Mouse (Mus musculus): Measurements from ENCODE around the gene Galnt16.
A peak's percentile ranks its signal among the peaks of the same experiment; 100 is the strongest.

Gene Galnt16

DNA sequence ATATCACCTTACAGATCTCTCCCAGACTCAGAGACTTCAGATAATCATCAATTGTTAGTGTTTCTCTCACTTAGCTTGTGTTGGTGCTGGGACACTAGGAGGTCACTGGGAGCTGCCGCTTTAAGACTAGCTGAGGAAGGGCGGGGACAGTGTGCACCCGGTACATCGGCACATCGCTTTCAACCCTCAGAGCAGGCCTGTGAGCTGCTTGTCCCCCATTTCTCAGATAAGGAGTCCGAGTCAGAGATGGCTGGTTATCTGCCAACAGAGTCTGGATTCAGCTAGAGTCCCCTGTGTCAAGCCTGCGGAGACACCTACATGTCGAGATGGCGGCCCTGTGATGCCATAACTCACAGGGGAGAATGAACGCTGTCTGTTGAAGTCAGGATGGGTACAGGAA is 13.5 kb downstream of the Galnt16 start:
- DNase-seq = no peak

DNA sequence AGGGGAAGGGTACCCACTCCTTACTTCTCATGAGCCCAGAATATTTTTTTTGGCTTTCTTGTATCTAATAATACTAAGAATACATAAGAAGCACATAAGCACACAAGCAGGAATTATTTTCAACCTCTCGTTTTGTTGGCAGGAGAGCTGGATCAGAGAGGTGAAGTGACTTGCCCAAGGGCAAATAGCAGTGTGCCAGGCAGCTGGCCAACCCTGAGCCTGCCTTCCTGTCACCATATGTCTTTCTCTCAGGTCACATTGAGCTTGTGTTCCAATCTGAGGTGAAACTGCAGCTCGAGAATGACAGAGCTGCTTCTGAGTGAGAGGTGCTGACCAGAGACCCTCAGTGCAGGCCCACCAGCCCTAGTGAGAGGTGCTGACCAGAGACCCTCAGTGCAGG is 15.8 kb downstream of the Galnt16 start:
- peak; percentile 45 for DNase-seq

- no peak for DNase-seq
These were observed 19.2 kb downstream of the Galnt16 start for GRCm38 (mm10) chr12:80537313-80537712.

GRCm38 (mm10) chr12:80538311-80538710 is 20.2 kb downstream of the Galnt16 start:
- no peak for DNase-seq

- no peak for DNase-seq
These were observed 27.2 kb downstream of the Galnt16 start for GRCm38 (mm10) chr12:80545310-80545709.

DNA sequence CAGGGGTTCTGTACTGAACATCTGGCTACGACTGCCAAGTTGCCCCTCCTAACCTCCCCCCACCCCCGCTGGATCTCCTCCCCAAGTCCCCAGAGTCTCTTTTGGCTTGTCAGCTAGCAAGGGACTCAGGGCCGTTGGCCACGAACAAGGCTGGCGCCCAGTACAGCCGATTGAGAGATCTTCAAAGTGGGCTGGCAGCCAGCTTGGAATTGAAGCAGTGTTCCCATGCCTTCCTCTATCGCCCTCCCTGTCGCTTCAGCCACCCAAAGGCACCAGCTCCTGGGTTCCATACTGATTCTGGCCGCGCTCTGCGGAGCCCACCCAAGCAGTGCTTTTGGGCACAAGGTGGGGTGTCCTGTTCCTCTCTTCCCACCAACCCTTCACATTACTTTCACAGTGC is 31.6 kb downstream of the Galnt16 start:
- DNase-seq = peak; percentile 21

DNA sequence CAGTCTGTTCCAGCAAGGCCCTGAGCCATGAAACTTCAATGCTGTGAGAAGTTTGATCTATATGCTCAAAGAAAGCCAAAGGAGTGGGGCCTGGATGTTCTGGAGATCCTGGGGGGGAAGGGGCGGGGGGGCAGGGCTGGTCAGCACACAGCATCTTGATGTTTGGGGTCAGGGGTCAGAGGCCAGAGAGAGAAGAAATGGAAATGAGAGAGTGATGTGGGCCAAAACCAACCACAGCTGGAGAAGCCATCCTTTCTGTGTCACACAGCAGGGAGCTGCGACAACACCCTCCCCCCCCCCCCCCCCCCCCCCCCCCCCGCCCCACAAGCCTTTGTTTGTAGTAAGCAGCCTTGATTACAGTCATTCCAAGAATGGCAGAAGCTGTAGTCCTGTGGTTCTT is 35.1 kb downstream of the Galnt16 start:
- DNase-seq = no peak

DNA sequence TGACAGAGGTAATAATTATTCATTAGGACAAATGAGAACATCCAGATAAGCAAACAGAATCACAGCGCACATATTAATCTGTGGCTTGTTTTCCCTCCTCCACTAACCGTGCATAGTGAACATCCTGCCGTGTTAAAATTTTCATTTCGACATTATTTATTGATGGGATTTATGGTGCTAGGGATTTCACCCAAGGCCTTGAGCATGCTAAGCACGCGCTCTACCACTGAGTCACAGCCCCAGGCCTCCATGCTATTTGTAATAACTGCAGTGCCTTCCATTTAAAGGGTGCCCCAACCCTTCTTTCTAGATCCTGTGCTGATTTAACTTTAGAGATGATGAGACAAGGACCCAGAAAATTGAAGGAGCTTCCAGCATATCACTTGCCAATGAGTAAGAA is 36.2 kb downstream of the Galnt16 start:
- no peak for DNase-seq

GRCm38 (mm10) chr12:80561904-80562303 is 43.8 kb downstream of the Galnt16 start:
- no peak for DNase-seq

GRCm38 (mm10) chr12:80562793-80563192 is 44.7 kb downstream of the Galnt16 start:
- no peak for DNase-seq

GRCm38 (mm10) chr12:80564990-80565389 is 46.9 kb downstream of the Galnt16 start:
- peak; percentile 27 for DNase-seq

DNA sequence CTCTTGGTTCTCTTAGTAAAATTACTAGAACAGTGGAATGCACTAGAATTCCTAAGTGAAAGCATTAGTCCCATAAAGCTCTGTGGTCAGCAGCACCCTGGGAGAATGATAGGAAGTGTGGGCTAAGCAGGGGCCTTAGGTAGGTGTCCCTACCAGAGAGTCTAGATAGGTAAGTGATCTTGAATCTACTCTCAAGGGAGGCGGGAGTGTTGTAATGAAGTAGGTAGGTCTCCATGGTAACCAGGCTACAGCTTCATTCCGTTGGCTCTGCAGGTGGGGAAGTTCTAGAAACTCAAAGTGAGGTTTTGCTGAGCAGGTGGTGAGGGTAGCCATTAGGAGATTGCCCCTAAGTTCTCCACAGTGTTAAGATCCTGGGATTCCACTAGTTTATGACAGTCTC is 47.7 kb downstream of the Galnt16 start:
- DNase-seq = no peak

DNA sequence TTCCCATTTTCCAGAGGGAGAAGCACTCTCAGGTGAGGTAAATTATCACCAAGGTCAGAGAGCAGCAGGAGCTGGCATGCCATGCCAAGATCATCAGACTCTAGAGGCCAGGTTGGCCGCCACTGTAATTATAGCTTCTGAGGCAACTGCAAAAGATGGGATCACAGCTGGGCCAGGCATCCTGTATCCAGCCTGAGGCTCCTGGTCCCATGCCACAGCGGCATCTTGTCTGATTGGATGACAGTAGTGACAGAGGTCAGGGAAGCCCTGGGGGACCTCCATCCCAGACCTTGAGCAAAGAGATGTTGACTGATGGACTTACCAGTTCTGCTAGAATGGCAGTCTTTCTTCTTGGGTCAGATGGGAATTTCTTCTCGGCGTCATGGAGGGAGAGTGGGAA is 48.4 kb downstream of the Galnt16 start:
- no peak for DNase-seq

DNA sequence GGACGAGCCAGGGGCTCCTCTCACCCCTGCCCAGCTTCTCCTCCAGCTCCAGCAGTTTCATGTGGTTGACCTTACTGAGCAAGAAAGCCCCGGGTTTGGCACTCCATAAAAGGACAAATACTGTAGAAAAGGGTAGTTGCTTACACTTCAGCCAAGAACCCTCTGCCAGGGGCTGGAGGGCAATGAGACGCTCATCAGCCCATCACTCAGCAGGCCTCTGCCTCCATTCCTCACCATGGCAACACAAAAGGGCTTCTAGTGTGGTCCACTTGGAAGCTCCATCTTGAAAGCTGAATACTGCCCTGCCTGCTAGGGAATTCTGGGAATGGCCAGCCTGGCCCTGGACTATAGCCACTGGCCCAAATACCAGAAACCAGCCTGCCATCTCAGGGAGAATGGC is 49.3 kb downstream of the Galnt16 start:
- no peak for DNase-seq

- no peak for DNase-seq
These were observed 51.5 kb downstream of the Galnt16 start for GRCm38 (mm10) chr12:80569561-80569960.

DNA sequence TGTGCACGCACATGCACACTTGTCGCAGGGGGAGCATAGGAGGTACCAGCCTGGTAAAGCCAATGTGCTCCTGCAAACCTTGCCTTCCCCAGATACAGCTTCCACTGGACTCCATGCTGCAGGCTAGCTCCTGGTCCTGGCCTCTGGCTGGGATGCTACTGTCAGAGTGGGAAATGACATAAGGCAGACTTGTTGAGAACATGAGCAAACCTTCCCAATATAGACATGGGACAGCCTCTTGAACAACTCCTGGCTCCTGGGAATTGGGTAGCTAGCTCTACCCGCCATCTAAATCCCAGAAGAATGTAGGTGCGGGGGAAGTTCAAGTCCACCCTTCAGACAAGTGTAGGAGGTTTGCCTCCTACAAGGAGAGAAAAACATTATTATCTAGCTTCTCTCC is 56.2 kb downstream of the Galnt16 start:
- no peak for DNase-seq

DNA sequence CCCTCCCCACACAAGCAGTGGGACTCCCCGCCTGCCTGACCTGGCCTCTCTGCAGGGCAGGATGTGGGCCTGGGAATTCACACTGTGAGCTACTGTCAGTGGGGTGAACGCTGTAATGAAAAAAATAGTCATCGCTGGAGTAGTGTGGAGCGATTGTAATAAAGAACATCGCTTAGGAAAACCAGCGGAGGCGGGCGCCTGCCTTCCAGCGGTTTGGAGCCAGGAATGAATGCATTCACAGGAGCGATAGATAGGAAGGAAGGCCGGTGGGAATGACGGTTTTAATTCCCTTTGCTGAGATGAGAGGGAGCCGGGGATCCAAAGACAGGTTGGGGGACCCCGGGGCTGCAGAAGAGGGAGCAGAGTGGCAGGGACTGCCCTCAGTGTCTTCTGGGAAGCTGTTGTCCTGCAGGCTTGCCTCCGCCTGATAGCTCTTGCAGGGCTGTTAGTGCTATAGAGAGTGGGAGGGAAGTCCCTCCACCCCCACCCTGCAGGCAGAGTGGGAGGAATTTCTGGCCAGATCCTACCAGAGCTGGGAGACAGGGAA is 56.8 kb downstream of the Galnt16 start:
- DNase-seq = peak; percentile 32

DNA sequence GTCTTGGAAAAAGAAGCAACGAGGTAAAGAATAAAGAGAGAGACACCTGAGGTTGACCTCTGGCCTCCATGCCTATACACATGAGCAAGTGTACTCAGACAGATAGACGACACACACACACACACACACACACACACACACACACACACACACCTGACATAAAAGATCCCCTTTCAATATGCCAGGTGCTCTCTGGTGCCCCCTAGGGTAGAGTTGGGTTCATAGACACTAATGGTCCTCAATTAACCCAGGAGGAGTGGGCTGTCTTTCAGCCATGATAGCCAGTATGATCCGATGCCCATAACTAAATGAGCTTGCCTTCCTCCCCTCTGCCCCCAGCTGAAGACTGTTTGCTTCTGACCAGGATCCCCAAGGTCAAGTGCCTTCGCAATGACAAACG is 59.0 kb downstream of the Galnt16 start:
- DNase-seq = no peak

DNA sequence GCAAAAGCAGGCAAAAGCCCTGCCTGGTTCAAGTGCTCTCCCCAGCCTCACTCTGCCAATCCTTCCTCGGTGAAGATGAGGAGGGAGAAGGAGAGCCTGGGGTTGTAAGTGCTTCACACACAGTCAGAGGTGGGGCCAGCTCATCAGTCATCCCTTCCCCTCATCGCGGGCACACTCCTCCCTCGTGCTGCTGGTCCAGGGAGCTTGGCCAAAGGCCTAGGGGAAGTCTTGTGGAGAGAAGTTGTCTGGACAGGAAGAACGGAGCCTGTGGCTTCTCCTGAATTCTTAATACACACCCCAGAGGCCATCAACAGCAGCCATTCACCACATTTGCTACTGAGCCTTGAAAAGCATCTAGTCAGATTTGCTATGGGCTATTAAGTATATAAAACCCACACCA is 63.3 kb downstream of the Galnt16 start:
- DNase-seq = no peak

DNA sequence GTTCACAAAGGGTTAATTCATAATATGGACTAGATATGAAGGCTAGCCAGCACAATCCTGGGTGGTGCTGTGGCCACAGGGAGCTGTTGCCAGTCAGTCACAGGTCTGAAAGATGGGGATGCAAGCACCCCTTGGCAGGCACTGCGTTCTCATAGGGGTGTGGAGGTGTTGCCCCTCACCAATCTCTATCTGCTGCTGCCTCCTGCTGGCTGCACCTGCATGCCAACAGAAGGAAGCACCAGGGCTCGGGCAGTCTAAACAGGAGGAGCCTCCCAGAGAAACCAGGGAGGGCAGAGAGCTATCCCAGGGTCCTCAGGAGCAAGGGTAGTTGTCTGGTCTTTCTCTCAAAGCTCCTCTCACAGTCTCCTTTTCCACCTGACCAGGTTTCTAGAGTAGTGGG is 66.9 kb downstream of the Galnt16 start:
- DNase-seq = peak; percentile 24

GRCm38 (mm10) chr12:80594141-80594540 is 76.1 kb downstream of the Galnt16 start:
- no peak for DNase-seq

DNA sequence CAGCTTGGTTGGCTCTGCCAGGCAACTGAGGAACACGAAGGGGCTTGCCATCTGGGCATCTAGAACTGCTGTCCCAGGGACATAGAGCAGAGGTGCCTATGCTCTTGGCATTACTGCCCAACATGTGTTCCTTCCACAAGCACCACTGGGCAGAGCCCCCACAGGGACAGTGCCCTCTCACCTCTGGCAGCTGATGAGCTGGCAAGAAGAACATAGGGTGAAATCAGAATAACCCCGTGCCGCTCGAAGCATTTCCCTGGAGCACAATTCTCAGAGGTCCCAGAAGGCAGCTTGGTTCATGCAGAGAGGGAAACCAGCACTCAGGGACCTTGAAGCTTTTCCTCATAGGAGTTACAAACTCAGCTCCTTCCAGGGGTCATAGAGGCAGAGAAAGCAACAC is 76.7 kb downstream of the Galnt16 start:
- no peak for DNase-seq

- no peak for DNase-seq
These were observed 77.5 kb downstream of the Galnt16 start for GRCm38 (mm10) chr12:80595566-80595965.

GRCm38 (mm10) chr12:80595968-80596367 is 77.9 kb downstream of the Galnt16 start:
- DNase-seq = no peak

GRCm38 (mm10) chr12:80598236-80598635 is 80.2 kb downstream of the Galnt16 start:
- DNase-seq = no peak

DNA sequence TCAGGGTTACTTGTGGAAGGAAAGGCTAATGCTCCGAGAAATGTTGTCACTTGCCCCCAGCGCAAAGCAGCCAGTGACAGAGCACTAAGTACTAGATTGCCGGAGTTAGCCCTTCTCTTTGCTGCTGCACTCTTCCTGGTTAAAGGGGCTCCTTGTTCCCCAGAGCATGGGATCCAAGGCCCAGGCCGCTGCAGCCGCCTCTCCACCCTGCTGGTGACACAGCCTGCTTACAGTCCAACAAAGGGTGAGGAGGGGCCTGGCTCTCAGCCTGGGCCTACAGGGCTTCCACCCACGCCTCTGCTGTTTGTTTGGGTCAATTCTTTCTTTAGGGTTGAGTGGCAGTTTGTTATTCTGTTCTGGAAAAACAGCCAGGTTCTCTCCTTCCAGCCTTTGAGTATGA is 80.7 kb downstream of the Galnt16 start:
- peak; percentile 24 for DNase-seq
